Mouse (Mus musculus): ENCODE measurements around the gene Bbx. TPM values are rescaled to one million over a fixed set of nuclear protein-coding genes. Genes with fewer than 3 reads are reported as not detected.

The Bbx gene
- total RNA-seq, 1 experiment from 2014 or later = 46.2 TPM

DNA sequence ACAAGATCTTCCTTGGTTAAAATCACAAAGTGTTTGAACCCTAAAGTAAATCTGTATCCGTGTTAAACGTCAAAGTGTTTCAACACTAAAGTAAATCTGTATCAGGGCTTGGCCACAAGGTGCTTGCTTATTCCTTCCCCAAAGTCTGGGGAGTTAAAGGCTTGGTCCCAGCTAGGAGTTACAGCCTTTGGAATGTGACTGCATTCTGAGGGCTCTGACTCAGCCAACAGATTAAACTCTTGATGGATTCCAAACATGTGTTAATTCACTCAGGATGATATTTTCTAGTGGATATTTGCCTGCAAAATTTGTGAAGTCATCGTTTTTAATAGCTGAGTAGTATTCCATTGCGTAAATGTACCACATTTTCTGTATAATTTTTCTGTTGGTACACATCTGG lies 120.6 kb downstream of the Bbx start:
- DNase-seq = no peak

GRCm38 (mm10) chr16:50309411-50310042 lies 122.7 kb downstream of the Bbx start:
- peak; percentile 79 for DNase-seq

DNA sequence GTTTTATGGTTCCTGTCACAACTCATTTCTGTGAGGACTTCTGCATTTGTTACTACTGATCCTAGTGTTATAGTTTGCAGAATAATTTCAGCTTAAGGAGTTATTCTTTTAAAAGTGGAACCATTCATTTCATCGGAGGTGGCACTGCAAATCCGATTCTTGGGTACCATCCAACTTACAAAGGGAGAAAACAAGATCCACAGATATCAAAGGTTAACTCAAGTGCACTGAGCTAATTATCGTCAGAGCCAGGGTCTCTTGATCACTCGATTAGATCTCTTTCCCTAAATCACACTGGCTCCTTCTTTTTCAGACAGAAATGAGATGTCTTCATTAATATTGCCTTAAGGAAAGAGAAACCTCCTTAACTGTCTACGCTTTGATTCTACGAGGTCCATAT lies 123.9 kb downstream of the Bbx start:
- DNase-seq = no peak

- DNase-seq = no peak
Observed at GRCm38 (mm10) chr16:50307231-50307630, 125.0 kb downstream of the Bbx start.

- no peak for DNase-seq
Observed at GRCm38 (mm10) chr16:50306727-50307126, 125.5 kb downstream of the Bbx start.

DNA sequence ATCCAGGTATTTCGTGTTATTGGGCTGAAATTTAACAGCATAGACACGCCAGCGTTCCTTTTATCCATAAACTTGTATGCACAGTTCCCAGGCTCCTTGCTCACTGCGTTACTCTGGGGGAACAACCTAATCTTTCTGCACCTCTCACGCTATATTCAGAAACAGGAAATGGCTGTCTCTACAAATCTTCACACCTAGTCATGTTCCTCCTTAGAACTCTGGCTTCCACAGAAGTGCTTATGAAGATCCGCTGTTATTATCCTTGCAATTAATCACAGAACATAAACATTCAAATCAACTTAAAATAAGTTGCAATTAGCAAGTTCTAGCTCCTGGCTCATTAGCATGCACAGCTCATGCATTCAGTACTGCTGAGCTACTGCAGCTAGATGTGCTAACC lies 127.0 kb downstream of the Bbx start:
- DNase-seq = no peak

DNA sequence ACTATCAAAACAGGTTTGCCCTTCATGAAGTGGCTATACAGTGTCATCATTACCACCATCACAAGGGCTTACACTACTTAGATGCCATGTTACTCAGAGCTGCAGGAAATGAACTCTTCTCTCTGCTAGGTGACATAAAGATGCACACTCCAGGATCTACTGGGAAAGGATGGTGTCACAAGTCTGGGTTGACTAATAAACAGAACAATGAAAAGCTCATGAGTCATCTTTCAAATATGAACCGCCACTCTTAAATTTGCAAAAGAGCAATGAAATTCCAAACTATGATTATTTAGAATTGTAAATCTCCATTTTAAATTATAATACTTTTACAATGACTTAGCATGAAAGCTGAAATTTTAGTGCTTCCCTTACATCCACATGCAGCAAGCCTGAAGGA lies 129.6 kb downstream of the Bbx start:
- no peak for DNase-seq

DNA sequence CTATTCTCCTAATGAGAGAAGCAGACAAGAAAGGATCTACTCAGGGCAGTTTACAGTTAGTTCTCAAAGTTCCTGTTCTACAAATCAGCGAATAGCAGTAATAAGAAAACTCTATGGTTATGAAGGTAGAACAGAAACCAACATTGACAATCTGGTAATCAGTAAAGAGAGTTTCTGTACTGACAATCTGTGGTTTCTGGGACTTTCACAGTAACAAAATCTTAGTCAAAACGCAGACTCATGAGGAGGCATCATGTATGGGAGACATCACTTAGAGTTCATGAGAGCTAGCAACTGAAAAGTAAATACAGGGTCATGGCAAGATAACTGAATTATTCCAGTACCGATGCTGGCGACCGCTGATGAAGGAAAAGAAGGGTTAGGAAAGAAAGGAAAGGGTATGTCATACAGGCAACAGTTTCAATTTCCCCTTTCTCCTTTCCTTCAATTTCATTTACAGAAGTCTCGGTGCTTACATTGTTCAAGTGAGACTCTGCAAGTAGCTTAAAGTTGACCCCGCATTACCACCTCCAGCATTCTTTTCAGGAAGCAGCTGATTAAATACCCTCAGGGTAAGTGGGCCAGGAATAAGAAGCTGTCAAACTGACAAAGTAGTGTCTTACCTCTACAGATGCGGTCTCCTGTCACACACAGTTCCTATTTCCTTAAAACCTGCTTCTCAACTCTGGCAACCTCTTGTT lies 133.3 kb downstream of the Bbx start:
- DNase-seq = no peak

DNA sequence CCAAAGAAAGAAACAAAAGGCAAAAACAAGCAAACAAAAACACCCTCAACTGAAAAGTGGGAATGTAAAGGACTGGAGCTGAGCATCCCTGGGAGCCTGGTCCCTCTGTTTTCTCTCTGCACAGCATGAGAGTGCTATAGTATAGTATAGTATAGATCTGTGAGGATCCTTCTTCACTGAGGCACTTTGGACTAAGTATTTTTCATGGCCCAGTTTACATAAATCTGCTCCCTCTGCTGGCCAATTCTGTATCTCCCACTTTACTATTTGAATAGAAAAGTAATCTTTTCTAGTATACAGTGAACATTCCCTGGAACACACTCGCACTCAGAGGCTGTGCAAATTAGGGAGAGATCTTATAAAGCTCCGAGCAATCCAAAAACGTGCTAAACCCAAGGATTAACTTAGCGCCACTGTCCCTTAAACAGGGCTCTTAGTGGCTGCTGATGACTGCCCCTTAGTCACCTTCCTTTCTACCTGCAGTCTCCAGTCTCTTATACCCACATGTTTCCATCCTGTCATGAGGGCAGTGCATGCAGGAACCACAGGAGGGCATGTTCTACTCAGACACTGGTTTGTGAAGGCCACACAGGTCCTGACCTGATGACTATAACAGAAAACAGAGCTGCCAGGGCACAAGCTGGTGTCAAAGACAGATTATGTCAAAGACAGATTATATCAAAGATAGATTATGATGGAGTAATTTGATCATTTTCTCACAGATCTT lies 138.5 kb downstream of the Bbx start:
- no peak for DNase-seq

GRCm38 (mm10) chr16:50292834-50293233 lies 139.4 kb downstream of the Bbx start:
- DNase-seq = no peak

- DNase-seq = no peak
Observed at GRCm38 (mm10) chr16:50289764-50290163, 142.4 kb downstream of the Bbx start.

DNA sequence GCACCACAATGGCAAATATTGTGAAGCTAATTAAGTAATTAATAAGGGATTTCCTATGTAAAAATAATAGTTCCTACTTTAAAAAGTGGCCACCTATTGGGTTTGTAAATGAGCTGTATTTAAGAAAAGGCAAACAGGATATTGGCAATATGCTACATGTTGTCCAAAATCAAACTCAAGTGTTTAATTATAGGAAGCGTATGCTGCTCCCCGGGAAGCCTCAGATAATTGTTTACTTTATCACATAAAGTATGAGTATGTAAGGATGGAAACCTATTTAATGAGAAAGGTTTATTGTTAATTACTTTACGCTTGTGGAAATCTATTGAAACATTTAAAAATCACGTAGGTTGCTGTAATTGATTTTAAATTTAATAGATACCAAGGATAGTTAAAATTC lies 159.4 kb downstream of the Bbx start:
- no peak for DNase-seq

- DNase-seq = no peak
Observed at GRCm38 (mm10) chr16:50262647-50263046, 169.5 kb downstream of the Bbx start.

DNA sequence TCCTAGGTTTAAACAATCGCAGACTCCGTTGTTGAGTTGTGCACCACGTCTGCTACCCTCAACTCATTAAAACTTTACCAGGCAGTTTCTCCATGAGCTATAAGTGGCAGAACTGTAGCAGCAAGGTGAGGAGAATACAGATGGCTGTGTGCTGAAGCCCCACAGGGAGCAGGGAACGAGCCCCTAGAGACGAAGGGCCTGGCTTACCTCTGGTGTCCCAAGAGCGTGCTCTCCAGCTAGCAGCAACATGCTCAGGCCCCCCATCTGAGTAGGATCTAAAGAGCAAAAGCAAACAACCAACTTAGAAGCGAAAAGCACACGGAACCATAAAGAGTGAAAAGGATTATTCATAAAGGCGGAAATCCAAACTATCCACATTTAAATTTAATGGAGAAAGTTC lies 170.0 kb downstream of the Bbx start:
- DNase-seq = no peak

DNA sequence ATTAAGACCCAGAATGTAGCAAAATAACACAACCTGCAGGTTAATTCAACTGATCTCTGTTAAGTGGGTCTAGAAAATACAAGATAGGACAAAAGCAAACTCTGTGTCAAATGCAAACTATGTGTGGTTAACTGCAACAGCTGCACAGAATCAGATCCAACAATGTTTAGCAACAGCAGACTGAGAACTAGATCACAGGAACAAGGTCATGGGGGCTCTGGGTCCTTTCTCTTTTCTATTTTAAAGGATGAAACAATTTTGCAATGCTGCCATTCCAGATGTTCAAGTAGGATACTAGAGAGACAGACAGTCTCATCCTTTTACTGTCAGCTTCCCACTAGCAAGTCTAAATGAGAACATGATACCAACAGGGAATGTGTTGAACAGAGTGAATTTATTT lies 170.4 kb downstream of the Bbx start:
- no peak for DNase-seq

GRCm38 (mm10) chr16:50254522-50255159 lies 177.5 kb downstream of the Bbx start:
- DNase-seq = no peak

GRCm38 (mm10) chr16:50251417-50251975 lies 180.7 kb downstream of the Bbx start:
- DNase-seq = no peak

DNA sequence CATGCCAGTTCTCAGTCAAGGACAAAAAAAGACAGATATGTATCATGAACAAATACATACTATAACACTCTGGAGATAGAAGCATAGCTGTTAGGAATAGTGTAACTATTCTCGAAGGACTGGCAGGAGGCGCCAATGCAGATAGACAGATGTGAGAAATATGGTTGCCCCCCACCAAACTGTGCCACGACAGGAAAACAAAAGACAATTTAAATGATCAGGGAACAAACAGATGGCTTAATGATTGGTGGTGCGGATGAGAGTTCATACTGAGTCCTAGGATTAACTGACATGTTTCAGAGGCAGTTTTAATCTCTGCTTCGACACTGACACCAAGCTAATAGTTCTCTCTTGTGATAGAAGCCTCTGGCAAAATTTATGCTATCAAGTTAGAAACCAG lies 181.7 kb downstream of the Bbx start:
- no peak for DNase-seq

DNA sequence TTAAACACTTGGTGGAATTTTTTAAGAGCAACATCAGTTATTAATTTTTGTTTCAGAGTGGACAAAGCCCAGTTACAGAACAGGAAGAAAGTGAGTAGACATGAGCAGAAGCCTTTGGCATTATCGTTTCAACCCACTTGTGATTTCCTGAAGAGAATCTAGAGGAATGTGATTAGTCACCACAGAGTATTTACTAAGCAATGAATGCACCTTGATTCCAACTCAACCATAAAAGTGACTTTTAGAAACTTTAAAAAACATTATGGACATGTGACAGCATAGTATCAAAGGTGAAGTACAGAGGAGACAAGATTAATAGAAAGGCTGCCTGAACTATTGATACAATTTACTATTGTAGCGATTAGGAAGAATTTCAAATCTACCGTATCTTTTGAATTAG lies 183.2 kb downstream of the Bbx start:
- no peak for DNase-seq

DNA sequence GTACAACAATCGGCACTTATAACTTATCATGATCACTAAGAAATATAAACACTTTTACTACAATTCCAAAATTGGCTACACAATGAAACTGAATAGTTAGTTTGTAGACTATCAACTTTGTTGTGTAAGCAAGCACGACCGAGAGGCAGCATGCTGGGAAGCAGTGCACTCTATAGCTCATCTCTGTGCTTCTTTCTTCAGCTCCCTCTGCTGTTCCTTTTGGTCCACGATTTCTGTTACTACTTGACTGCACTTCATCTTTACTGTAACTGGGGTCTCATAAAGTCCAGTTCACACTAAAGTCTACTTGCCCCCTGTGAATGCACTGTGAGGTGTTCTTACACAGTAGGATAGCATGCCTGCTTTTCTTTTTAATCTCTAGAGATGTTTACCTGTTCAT lies 189.7 kb downstream of the Bbx start:
- no peak for DNase-seq

GRCm38 (mm10) chr16:50241604-50242003 lies 190.6 kb downstream of the Bbx start:
- DNase-seq = no peak

DNA sequence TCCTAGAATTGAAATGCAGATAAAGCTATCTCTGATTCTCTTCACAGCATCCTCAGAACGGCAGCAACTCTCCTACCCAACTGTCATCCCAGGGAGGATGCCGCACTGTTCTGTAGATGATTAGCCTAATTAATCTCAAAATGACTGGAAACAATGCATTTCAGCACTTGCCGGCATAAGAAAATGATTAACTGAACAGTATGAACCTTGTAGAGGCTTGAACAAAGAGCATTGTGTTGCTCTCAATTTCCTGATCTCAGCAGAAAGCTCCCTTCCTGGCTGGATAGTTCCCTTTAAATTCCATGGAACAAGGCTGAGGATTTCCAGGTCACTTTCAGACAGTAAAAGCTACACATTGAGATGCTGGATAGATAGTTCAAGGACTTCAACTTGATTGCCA lies 197.0 kb downstream of the Bbx start:
- no peak for DNase-seq

DNA sequence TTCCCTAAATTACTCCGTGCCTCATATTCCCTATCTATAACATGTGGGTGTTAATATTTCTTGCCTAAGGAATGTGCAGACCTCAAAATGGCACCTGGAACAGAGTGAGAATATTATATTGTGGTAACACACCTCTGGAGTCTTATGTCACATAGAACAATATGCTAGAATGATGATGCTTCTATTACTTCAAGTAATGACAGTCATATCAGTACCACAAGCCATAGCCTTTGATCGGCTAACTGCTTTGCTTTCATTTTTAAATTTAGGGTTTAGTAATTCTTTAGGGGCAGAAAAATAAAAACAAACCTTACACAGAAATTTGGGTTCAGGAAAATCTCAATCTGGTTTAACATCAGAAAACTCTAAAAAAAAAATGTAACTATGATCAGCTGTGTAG lies 201.6 kb downstream of the Bbx start:
- DNase-seq = no peak
